8 mouse cellular contexts compared by ENCODE assay signal in the genomic region with DNA sequence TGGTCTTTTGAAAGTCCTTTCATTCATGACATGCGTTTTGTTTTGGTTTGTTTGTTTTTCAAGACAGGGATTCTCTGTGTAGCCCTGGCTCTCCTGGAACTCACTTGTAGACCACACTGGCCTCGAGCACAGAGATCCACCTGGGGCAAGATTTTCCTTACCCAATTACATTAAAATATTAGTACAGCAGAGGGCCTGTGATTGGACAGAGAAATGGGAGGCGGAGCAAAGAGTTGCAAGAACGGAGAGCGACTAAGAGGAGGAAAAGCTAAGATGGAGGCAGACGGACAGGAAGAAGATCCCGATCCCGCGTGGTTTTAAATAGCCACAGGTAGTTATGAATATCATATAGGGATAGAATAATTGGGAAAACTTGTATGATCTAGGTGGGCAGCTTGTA. TPM values are rescaled to one million over a fixed set of nuclear protein-coding genes. Genes with fewer than 3 reads are reported as not detected.
DNase-seq lines count a peak whose midpoint lies in the region; ATAC-seq and TF ChIP-seq lines count a peak whose summit lies in the region.

No protein-coding gene starts in this region.

- no peak overlapping the region for H3K9ac ChIP-seq in kidney, embryonic 14.5 days (ENCODE audit: low read depth, low read length)
- no peak overlapping the region for H3K9ac ChIP-seq in intestine, embryonic 14.5 days (ENCODE audit: low read length)
- H3K9ac ChIP-seq in hindbrain, embryonic 16.5 days (ENCODE audit: low read depth, low read length) = no peak overlapping the region

- H3K79me2 ChIP-seq in macrophage (ENCODE audit: inconsistent target) = no peaks in the 10 kb centered on the region

- no peak overlapping the region for H3K27ac ChIP-seq in kidney, adult 2 months (ENCODE audit: insufficient read depth, low read depth, low read length)
- no peak overlapping the region for H3K27ac ChIP-seq in kidney, embryonic 14.5 days (ENCODE audit: low read depth, low read length)
- H3K27ac ChIP-seq in intestine, embryonic 14.5 days (ENCODE audit: low read depth) = no peak overlapping the region
- no peak overlapping the region for H3K27ac ChIP-seq in macrophage
- no peak overlapping the region for H3K27ac ChIP-seq in hindbrain, embryonic 16.5 days (ENCODE audit: low read depth, low read length)

- no peaks in the 10 kb centered on the region for H3K4me1 ChIP-seq in kidney, adult 2 months (ENCODE audit: control insufficient read depth, insufficient read depth, low read length)
- H3K4me1 ChIP-seq in kidney, embryonic 14.5 days (ENCODE audit: control insufficient read depth, insufficient read depth, low read length) = no peaks in the 10 kb centered on the region
- no peaks in the 10 kb centered on the region for H3K4me1 ChIP-seq in intestine, embryonic 14.5 days (replicated peaks; ENCODE audit: control insufficient read depth, insufficient read depth, low read length)
- H3K4me1 ChIP-seq in hindbrain, embryonic 16.5 days (ENCODE audit: control insufficient read depth, insufficient read depth, low read depth, low read length) = no peaks in the 10 kb centered on the region

- TF ChIP-seq CTCF in kidney, adult 2 months (conservative IDR thresholded peaks at IDR 0.05; ENCODE audit: insufficient read depth, insufficient read length, low read depth, low read length) = no peak

- ATAC-seq in kidney, embryonic 14.5 days (ENCODE audit: low FRiP score, low TSS enrichment) = no peak
- no peak for ATAC-seq in intestine, embryonic 14.5 days (replicated peaks; ENCODE audit: low FRiP score, low TSS enrichment, low read depth)
- ATAC-seq in hindbrain, embryonic 16.5 days = no peak

- no peak overlapping the region for H3K4me2 ChIP-seq in kidney, embryonic 14.5 days (replicated peaks; ENCODE audit: low read depth, low read length)
- H3K4me2 ChIP-seq in intestine, embryonic 14.5 days (ENCODE audit: low read length) = no peak overlapping the region
- no peak overlapping the region for H3K4me2 ChIP-seq in hindbrain, embryonic 16.5 days (ENCODE audit: low read length)

- TF ChIP-seq POLR2A in kidney, adult 2 months (IDR thresholded peaks at IDR 0.05; ENCODE audit: low read depth, low read length) = no peak

- peak; percentile 30 for DNase-seq in kidney, adult 2 months
- DNase-seq in embryo, embryonic 11 days = peak; percentile 4
- DNase-seq in intestine, embryonic 14.5 days (ENCODE audit: low spot score) = no peak
- no peak for DNase-seq in left cerebral cortex, adult 18-20 months (ENCODE audit: low spot score in 2 of 2)
- DNase-seq in layer of hippocampus, adult 9-11 months = no peak

- no peaks in the 10 kb centered on the region for H3K27me3 ChIP-seq in kidney, adult 2 months (replicated peaks; ENCODE audit: control insufficient read depth, insufficient read depth, low read length)
- H3K27me3 ChIP-seq in kidney, embryonic 14.5 days (ENCODE audit: control insufficient read depth, insufficient read depth, low read length) = no peaks in the 10 kb centered on the region; the same call in 1 of the 2 replicates
- no peaks in the 10 kb centered on the region for H3K27me3 ChIP-seq in intestine, embryonic 14.5 days (replicated peaks; ENCODE audit: control insufficient read depth, insufficient read depth, low read length)
- H3K27me3 ChIP-seq in hindbrain, embryonic 16.5 days (replicated peaks; ENCODE audit: control insufficient read depth, insufficient read depth, low read length) = no peaks in the 10 kb centered on the region

- no peaks in the 10 kb centered on the region for H3K36me3 ChIP-seq in kidney, adult 2 months (ENCODE audit: control insufficient read depth, insufficient read depth, low read length)
- no peaks in the 10 kb centered on the region for H3K36me3 ChIP-seq in kidney, embryonic 14.5 days (ENCODE audit: control insufficient read depth, insufficient read depth, low read length)
- H3K36me3 ChIP-seq in intestine, embryonic 14.5 days (ENCODE audit: control insufficient read depth, insufficient read depth, low read length) = no peaks in the 10 kb centered on the region
- H3K36me3 ChIP-seq in macrophage (ENCODE audit: inconsistent target) = no peaks in the 10 kb centered on the region
- no peaks in the 10 kb centered on the region for H3K36me3 ChIP-seq in hindbrain, embryonic 16.5 days (ENCODE audit: control insufficient read depth, insufficient read depth, low read length)

- H3K9me3 ChIP-seq in kidney, embryonic 14.5 days (ENCODE audit: control insufficient read depth, low read length) = no peaks in the 10 kb centered on the region
- no peaks in the 10 kb centered on the region for H3K9me3 ChIP-seq in intestine, embryonic 14.5 days (ENCODE audit: control insufficient read depth, low read length)
- no peaks in the 10 kb centered on the region for H3K9me3 ChIP-seq in hindbrain, embryonic 16.5 days (ENCODE audit: control insufficient read depth, low read length)

- WGBS in kidney, adult 2 months = 50% methylated on average over 9 of the region's 9 CpGs
- WGBS in kidney, embryonic 14.5 days = 57% methylated on average over 9 of the region's 9 CpGs
- WGBS in intestine, embryonic 14.5 days = 44% methylated on average over 9 of the region's 9 CpGs
- 63% methylated on average over 9 of the region's 9 CpGs for WGBS in macrophage (ENCODE audit: missing documents)
- WGBS in hindbrain, embryonic 16.5 days = 57% methylated on average over 9 of the region's 9 CpGs

- H3K4me3 ChIP-seq in kidney, adult 2 months (ENCODE audit: insufficient read depth, low read depth, low read length) = no peak overlapping the region
- no peak overlapping the region; the same call in 1 of the 2 replicates for H3K4me3 ChIP-seq in kidney, embryonic 14.5 days (ENCODE audit: low read length)
- 0 out of 2 replicates have a peak overlapping the region, but pooled peaks have one; percentile 1 for H3K4me3 ChIP-seq in intestine, embryonic 14.5 days (ENCODE audit: low read depth, low read length)
- H3K4me3 ChIP-seq in macrophage (ENCODE audit: inconsistent target) = peak overlapping the region; percentile 25
- no peak overlapping the region for H3K4me3 ChIP-seq in hindbrain, embryonic 16.5 days (ENCODE audit: low read length)

RNA-seq across cellular contexts. Expression of gene Taf1, which starts 5.2 kb away (rescaled TPM):
- 3.2 and 5.0 TPM in 2 replicates for polyA plus RNA-seq in kidney, adult 2 months (2012; rRNA removed)
- 11.4 and 18.0 TPM in 2 replicates for polyA plus RNA-seq in kidney, embryonic 14.5 days (2014; fragmentation: Nextera tagmentation; extraction: Ambion mirVana)
- 18.0 and 18.7 TPM in 2 replicates for polyA plus RNA-seq in intestine, embryonic 14.5 days (2014; fragmentation: Nextera tagmentation; extraction: Ambion mirVana)
- 100 to 1,000 TPM in 11 of 26 experiments, 10 to 100 TPM in 15; 71.0 to 164 (median 90.7) TPM for total RNA-seq in macrophage (2018; cell fraction: chromatin; rRNA removed)
- 10 to 100 TPM; 18.1 to 35.2 (median 27.7) TPM for total RNA-seq in macrophage (2018; cell fraction: cytosol; rRNA removed)
- total RNA-seq in macrophage (2018; cell fraction: nucleus; rRNA removed) = 10 to 100 TPM; 40.6 to 75.1 (median 51.1) TPM
- polyA plus RNA-seq in macrophage (2018) = 19.2 to 24.2 TPM (median 23.8 TPM) in 3 replicates
- 11.4 and 16.3 TPM in 2 replicates for polyA plus RNA-seq in hindbrain, embryonic 16.5 days (2015; fragmentation: Nextera tagmentation; extraction: Ambion mirVana)
- 10 to 100 TPM; 48.8 to 49.9 TPM for total RNA-seq in left cerebral cortex, adult 18-20 months (2021)

Comparison
In these comparisons a context has a peak if more than half of its experiments do, and no peak if none do; other contexts are left out.
1. DNase-seq: peak in kidney, adult 2 months (single experiment) and embryo, embryonic 11 days (single experiment); none in intestine, embryonic 14.5 days (single experiment), left cerebral cortex, adult 18-20 months (0 of 2) and layer of hippocampus, adult 9-11 months (single experiment).
2. H3K4me3 ChIP-seq: peak in intestine, embryonic 14.5 days (single experiment) and macrophage (single experiment); none in kidney, adult 2 months (single experiment), kidney, embryonic 14.5 days (single experiment) and hindbrain, embryonic 16.5 days (single experiment).